Mouse (Mus musculus): ENCODE data around the gene Cct2.

Cct2 gene

DNA sequence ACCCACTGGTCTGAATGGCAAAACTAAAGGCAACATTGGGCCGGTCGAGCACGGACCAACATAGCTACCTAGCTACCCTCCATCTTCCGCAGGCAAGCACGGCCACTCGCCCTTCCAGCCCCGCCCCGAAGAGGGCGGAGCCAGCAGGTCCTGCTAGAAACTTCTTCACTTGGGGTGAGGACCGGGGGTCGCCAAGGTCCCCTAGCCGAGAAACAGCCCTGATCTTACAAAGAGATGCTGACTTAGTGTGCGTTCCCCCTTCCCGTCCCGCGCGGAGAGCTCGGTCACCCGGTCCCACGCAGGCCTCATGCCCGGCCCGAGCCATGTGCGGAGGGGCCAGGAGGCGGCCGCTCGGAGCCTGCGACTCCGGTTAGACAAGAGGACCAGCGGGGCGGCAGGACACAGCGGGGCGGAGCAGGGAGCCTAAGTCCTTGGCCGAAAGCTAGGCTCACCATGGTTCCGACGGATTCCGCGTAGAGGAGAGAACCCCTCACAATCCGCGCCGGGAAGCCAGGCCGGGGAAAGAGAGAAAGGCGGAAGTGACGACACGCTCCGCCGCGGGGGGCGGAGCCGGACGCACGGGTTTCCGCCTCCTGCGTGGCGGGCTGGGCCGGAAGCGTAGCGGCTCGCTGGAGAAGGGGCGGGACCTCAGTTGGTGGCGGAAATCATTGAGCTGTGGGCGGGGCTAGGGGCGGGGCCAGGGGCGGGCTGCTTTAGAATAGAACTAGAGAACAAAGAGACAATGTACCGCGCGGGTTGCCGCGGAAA lies at the start of gene Cct2:
Gene Cct2 (minus strand): TSS at position 561 of the 768 bp plus-strand sequence.
- peak; percentile 96 for DNase-seq

DNA sequence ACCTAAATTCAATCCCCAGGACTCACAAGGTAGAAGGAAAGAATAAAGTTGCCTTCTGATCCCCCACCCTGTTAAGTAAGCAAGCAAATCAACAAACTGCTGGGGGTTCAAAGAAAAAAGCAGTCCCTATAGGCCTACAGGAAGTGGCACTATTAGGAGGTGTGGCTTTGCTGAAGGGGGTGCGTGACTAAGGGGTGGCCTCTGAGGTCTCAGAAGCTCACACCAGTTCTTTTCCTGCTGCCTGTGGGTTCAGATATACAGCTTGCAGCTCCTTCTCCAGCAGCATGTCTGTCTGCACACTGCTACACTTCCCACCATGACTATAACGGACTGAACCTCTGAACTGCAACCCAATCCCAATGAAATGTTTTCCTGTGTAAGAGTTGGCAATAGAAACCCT lies 48.9 kb upstream of the Cct2 start:
- peak; percentile 64 for DNase-seq

DNA sequence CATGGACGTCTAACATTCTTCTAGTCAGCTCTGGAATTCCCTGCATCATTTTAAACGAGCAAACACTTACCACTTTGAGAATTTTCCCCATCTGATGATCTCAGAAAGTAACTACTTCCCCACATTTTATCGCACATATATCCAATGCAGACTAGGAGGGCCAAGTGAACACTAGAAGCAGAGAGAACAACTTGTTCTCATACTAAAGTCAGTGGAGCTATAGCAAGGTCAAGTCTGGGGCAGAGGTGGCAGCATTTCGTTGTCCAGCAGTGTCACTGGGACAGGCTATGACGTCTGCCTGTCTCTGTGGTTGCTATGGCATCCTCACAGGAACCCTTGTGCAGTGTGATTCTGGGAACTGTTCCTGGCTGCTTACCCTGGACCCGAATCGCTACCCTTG lies 47.8 kb upstream of the Cct2 start:
- DNase-seq, result no peak

DNA sequence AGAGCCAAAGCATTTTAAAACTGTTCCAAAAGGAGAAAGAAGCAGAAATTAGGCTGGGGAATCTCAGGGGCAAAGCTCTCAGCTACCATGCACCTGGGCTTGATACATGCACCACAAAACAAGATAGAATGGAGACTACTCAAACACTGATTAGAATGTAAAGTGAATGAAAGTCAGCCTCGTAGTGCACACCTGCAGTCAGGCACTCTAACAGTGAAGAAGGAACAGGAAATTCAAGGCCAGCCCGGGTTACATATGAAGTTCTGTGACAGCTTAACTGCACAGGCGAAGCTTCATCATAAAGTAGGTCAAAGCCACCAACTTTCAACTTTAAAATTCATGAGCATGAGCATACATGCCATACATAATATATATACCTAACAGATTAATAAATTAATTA lies 46.7 kb upstream of the Cct2 start:
- DNase-seq, result peak; percentile 52

DNA sequence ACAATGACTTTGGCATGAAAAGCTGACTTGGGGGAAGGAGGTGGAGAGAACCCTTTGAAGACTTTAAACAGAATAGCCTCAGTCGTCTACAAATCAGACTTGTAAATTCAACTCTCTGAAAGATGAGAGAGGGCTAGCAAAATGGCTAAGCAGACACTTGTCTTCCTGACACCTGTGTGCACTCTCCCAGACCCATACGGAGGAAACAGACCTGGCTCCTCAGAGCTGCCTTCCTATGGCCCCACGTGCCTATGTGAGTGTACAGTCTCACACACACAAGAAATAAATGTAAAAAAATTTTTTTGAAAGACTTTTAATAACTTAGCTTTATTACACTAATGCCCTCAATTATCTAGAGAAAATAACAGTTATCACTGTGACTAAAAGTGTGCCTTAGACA lies 43.1 kb upstream of the Cct2 start:
- DNase-seq, result no peak

DNA sequence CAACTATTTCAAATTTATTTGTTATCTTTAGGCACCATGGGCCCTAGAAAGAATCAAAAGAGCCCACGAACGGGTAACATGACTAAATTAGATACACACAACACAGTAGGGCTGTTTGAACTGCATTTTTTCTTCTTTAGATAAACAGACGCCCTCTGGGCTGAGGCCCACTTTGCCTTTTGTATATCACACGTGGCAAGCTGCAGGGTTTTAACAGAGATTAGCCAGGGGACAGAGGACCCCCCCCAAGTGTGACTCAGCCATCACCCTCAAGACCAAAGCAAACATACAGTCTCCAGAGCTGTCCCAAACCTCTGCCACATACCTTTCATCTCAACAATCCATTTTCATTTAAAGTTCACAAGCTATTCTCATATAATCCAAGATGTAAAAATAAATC lies 42.6 kb upstream of the Cct2 start:
- DNase-seq, result no peak

DNA sequence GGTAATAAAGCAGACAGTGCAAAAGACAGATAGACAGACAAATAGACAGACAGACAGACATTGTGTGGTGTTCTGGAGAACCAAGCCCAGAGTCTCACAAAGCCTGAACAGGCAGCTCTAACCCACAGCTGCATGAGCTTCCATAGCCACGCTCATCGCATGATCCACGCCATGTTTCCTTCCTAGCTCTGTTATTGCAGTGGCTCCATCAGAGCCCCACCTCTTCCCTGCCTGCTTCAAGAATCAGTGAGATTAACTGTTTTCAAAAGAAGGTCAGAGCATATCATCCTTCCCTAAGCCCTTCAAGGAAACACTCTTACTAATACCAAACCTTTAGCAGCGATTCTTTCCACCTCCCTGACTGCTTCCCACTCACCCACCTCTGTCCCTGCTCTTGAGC lies 41.4 kb upstream of the Cct2 start:
- DNase-seq, result no peak

DNA sequence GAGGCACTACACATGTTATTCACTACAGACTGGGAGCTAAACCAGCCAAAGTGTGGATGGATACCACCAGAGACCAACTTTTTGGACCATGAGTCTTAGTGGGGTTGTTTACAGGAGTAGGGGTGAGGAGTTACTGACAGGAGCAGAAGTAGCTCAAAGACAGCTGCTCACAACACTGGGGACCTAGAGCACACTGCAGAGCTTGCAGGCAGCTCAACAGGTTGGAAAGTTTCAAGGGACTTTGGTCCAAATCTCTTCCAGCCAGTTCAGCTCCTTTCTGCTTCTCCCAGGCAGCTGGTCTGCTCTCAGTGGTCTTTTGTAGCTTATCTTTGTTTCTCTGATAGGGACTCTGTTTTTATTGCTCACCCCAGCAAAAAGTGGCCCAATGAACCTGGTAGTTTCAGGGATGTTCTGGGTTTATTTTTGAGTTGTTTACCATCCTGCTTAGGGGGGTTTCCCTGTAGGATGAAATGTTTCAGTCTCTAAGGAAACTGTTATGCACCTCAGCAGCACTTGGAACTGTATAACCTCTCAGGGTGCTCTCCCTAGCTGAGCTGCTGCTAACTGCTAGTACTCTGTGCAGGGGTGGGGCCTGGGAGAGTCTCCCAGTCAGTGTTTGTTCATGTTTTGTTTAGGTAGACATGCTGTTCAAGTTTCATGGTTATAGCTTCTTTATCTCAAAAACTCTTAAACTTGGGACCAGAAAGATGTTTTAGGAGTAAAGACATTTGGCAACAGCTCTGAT lies 40.4 kb upstream of the Cct2 start:
- DNase-seq, result no peak

DNA sequence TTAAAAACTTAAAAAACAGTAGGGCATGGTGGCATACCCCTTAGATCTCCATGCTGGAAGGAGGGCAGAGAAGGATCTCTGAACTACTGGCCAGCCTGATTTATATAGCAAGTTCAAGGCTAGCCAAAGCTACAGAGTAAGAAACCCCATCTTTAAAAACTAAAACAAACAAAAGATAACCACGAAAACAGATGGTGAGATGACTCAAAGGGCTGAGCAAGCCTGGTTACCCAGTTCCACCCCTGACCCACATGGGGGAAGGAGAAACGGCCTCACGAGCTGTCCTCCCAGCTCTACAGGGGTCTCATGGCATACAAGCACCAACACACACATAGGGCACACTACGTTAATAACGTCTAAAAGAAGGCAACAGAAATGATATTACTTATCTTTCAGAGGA lies 36.6 kb upstream of the Cct2 start:
- DNase-seq, result no peak

DNA sequence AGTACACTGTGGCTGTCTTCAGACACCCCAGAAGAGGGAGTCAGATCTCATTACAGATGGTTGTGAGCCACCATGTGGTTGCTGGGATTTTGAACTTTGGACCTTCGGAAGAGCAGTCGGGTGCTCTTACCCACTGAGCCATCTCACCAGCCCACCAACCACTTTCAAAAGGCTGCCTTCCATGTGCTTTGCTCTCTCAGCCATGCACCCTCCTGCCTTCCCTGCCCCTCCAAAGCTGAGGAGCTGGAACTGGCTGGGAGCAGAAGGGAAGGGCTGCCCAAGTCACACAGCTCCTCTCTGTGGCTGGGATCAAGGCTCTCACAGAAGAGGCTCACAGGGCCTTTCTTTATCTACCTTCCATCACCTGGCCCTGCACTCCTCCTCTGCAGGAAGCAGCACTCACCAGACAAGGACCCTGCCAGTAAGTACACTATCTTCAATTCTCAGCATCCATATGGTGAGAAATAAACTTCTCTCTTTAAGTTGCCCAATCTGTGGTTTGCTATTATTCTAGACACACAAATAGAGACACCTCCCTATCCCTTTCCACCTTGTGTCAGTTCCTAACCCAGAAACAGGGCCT lies 33.6 kb upstream of the Cct2 start:
- no peak for DNase-seq

DNA sequence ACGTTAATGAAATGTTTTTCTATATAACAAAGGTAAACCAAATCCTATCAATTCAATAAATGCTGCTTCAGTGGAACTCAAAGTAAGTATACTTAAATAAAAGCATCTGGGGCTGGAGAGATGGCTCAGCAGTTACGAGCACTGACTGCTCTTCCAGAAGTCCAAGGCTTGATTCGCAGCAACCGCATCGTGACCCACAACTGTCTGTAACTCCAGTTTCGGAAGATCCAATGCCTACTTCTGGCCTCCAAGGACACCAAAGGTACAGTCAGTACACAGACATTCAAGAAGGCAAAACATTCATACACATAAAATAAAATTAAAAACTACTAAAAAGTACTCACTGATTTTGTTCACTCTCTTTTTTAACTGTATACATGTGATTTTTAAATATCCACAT lies 32.5 kb upstream of the Cct2 start:
- DNase-seq, result no peak

DNA sequence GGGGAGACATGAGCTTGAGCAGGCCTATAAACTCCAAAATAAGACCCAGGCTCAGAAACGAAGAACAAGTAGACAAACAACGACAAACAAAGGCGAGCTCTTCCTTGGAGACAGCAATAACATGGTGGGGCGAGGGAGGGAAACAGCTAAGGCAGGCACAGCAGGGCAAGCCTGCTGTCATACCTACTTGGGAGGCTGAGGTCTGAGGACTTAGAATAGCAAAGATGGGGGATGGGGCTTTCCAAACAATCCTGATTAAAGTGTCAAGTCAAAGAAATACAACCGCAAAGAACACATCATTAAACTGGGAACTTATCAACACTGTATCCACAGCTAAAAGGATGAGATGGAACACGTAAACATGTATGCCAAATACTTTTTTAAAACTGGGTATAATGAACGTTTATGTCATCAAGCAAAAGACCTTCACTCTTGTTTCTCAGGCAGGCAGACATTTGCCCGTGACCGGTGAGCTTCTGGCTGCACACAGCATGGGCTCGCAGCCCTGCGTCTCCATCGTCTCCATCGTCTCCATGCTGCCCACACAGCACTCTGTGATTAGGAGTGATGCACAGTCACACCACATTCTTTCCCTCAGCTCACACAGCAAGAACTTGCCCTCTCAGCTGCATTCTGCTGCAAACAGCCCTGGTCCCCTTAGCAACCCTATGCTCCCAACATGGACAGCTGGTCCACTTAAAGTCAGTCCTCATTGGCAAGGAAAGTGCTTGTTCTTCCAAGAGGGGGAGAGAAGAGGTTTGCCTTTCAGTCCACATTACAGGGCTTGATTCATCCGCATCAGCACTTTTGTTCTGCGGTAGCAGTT lies 31.1 kb upstream of the Cct2 start:
- no peak for DNase-seq

DNA sequence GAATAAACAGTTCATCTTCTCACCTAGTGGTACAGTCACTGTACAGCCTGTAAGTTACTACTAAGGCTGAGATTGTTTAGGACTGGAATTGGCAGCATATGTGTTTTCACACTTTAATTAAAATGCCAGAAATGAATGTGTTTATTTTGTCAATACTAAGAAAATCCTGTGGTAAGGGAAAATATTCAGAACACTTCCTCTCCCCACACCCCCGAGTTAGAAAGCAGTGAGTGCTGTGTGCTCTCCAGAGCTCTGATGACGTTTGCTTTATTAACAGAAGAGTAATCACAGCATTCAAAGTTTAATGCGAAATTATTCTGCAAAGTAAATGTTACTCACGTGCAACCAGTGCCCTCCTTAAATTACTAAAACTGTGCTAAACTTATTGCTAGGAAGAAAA lies 26.0 kb upstream of the Cct2 start:
- DNase-seq, result no peak

DNA sequence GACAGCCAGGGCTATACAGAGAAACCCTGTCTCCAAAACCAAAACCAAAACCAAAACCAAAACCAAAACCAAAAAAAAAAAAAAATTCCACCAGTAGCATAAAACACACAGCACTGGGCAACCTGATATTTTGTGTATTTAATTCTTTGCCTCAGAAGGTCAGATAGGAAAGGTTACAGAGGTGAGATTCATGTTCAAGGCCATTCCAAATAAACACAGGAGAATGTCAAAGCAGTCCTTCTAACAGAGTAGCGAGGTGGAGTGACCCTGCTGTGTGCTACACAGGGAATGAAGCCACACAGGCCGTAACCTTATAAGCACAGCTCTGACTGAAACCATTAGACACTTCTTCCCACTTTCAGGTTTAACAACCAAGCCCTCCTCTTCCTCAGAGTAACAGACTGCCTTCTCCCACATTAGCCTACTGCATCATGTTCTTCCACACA lies 18.3 kb upstream of the Cct2 start:
- no peak for DNase-seq

DNA sequence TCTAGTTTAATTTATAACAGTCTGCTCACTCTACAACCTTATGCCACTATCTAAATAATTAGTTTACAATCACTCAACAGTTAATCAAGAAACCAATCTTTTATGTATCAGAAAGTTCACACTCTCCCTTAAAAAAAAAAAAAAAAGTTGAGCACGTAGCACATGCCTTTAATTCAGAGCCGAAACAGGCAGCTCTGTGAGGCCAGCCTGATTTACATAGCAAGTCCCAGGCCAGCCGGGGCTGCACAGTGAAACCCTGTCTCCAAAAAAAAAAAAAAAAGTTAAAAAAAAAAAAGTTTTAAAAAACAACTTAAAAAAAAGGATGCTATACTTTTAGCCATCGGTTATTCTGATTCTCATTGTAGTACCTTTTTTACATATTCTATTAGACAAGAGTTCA lies 17.7 kb upstream of the Cct2 start:
- no peak for DNase-seq

DNA sequence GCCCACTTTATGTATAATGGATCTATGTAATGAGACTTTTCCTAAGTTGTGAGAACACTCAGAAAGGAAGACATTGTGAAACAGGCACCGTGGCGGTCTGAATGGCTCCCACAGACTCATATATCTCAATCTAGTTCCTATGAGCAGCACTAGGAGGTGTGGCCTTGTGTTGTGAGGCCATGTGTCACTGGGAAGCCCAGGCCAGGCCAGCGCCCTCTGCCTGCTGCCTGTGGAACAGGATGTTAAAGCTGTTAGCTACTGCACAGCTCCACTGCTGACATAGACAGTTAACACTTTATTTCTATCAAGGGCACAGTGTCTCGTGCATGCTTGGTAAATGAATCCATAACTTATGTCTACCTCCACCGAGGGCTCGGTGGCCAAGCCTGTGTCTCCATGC lies 14.7 kb upstream of the Cct2 start:
- peak; percentile 83 for DNase-seq

DNA sequence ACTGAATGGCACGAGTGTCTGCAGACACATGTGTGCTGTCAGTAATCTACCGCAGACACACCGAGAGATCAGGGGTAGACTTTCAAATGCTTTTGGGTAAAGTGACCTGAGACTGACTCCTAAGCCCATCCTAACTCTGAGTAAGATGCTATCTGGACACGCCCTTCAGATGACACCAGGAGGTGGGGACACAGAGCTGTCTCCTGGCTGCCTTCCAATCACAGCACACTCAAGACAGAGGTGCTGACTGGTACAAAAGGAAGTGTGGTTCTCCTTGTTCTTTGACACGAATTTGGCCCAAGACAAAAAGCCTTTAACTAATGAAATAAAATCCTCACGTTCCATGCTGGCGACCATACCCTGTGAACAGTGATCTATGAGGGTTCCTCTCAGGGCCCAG lies 9.6 kb upstream of the Cct2 start:
- DNase-seq, result no peak

DNA sequence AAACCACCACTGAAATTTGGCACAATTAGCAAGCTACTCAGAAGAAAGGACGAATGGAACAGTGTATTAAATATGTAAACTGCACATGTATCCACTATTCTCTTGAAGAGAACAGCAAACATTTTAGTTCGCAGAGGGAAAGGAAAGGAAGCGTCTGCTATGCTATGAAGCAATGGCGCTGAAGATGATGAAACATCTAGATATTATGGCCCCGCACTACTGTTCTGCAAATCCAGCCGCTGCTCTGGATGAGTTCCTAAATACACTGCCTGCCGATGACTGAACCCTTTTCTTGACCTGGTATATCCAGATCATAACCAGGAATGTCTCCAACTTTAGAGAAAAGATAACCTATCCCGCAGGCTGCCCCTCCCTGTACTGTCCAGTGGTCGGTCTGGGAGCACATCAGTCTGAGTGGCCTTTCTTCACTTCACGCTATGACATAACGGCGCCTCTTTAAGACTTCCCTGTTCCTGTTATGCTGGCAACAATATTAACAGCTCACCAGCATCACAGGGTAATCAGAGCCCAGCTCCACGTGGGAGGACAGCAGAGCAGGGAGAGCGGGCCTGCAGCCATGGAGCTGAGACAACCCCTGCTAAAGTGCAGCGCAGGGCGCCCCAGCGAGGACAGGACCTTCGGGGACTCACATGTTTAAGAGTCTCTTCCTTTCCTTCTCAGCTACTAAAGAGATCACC lies 8.7 kb upstream of the Cct2 start:
- no peak for DNase-seq

DNA sequence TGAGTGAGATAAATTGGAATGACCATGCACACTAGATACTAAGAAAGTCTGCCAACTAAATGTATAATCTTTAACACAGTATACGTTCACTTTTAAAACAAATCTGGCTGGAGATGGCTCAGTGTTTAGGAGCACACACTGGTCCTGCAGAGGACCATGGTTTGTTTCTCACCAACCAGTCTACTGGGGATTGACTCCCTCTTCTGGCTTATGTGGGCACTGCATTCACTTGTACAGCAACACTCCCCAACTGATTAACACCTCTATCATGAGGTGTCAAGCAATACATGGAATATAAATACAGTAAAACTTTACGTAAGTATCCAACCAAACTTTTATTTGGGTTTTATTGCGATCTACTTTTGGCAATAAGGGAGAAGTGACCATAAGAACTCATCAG lies 5.5 kb upstream of the Cct2 start:
- peak; percentile 28 for DNase-seq

DNA sequence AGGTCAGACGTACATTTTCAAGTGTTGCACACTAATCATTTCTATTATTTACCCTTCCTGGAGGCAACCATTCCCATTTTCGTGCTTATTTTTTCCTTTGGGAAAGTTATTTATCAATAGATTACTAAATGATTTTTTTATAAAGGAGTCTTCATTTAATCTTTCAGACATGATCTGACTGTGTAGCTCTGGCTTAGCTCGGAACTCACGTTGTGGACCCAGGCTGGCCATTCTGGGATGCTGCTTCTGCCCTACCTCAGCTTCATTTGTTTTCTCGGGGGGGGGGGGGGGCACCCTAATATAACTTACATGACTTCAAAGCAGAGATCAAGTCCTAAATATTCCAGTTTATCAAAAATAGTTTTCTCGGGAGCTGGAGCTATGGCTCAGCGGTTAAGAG lies 462 bp upstream of the Cct2 start:
- no peak for DNase-seq

DNA sequence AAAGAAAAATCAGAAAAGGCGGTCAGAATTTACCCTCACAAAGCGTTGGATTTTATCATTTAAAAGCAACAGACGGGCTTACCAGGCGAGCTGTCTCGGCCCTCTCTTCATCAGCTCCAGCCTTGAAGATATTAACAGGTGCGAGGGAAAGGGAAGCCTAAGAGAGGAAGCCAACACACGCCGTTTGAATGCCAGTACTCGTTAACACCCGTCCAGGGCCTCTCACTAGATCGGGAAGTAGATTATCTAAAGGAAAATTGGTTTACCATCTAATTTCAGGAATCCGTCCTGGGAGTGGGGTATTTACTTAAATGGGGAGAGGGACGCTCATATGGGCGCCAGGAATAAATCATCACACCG lies 740 bp downstream of the Cct2 start:
- DNase-seq, result peak; percentile 27

DNA sequence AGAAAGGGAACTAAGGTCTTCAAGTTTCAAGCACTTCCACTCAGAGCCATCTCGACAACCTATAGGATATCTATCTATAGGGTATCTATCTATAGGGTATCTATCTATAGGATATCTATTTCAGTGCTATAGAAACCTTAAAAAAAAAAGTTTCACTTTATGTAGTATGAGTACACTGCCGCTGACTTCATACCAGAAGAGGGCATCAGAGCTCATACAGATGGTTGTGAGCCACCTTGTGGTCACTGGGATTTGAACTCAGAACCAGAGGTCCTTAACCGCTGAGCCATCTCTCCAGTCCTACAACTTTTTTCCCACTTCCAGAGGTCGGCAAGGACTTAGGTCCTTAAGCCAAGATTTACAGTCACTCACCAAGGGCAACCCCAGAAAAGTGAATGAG lies 7.9 kb downstream of the Cct2 start:
- DNase-seq, result no peak
